Mouse (Mus musculus): ENCODE results near the gene Ccl26.
"Not testable (repeated sequence)": the region's sequence is repeated elsewhere in the genome, so short reads cannot be mapped to it uniquely, and the experiment has no call there.

Ccl26 gene

DNA sequence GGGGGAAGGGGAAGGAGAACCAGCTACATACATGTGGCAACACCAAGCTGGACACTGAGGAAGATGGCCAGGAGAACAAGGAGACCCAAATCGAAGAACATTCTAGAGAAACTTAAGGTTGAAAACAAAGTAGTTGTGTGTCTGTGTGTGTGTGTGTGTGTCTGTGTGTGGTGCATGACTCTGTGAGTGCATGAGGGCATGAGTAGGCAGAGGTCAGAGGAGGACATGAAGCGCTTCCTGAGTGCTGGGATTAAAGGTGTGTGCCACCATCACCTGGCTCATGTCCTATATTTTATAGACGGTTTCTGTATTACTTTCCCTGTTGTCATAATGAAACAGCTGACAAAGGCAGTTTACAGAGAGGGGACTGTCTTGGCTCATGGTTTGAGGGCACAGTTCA lies at the start of gene Ccl26:
Gene Ccl26, minus strand, starts transcription at position 101 of the 400 bp plus-strand sequence.
- DNase-seq (ENCODE audit: low spot score): no peak

DNA sequence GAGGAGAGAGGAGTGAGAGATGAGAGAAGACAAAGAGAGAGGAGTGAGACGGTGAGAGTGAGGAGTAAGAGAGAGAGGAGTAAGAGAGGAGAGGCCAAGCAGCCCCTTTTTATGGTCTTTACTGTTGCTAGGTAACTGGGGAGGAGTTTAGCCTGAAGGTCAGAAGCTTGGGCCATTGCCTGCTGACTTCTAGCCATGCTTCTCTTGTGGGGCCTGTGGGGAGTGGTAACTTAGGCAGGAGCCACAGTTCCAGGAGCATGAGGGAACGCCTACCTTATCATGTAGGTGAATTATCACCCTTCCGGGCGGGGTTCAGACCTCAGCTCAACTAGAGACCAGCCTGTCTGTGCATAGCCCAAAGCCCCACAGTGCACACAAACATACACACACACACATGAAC lies 46.4 kb upstream of the Ccl26 start:
- no peak for DNase-seq (ENCODE audit: low spot score)

DNA sequence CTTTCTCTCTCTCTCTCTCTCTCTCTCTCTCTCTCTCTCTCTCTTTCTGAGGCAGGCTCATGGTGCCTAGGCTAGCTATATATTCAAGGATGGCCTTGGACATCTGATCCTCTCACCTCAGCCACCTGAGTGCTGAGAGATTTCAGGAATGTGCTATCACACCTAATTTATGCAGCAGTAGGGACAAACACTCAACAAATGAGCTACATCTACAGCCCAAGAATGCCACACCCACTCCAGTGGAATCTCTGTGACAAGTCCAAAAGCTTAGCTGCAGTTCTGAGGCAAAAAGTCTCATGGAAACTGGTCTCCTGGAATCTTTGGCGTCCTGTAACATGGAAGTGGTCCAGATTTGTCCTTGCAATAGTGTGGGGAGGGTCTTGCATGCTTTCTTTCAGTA lies 44.2 kb upstream of the Ccl26 start:
- no peak for DNase-seq (ENCODE audit: low spot score)

DNA sequence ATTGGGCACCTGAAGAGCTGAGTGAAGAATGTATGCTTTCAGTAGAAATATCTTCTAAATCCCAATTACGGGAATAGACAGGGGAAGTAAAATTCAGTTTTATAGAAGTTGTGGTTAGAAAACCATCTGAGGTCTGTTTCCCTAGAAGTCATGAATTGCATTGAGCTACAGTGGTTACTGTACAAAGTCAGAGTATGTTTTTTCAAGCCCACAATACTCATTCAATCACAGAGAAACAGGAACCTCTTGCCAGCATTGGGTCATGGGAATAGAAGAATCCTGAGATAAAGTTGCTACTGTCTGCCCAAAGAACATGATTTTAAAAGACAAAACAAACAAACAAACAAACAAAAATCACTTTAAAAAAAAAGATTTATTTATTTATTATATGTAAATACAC lies 43.3 kb upstream of the Ccl26 start:
- DNase-seq (ENCODE audit: low spot score): not testable (repeated sequence)

GRCm38 (mm10) chr5:135604643-135605042 lies 41.3 kb upstream of the Ccl26 start:
- DNase-seq (ENCODE audit: low spot score): not testable (repeated sequence)

- no peak for DNase-seq (ENCODE audit: low spot score)
Measured at GRCm38 (mm10) chr5:135589996-135590784, 26.8 kb upstream of the Ccl26 start.

GRCm38 (mm10) chr5:135587764-135588163 lies 24.4 kb upstream of the Ccl26 start:
- DNase-seq (ENCODE audit: low spot score): no peak

DNA sequence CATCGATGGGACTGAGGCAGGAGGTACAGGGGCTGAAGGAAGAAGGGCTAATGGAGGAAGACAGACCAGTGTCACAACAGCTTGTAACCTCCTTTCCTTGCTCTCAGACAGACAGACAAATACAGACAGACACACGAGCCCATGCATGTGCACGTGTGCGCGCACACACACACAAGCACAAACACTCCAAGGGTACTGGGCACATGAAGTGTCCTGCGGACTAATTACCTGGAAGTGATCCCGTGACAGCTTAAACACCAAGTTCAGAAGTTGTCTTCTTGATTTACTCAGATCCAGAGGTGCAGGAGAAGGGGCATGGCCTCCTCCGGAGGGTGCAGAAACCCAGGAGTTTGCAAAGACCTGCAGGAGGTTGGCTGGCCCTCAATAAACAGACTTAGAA lies 22.3 kb upstream of the Ccl26 start:
- no peak for DNase-seq (ENCODE audit: low spot score)

DNA sequence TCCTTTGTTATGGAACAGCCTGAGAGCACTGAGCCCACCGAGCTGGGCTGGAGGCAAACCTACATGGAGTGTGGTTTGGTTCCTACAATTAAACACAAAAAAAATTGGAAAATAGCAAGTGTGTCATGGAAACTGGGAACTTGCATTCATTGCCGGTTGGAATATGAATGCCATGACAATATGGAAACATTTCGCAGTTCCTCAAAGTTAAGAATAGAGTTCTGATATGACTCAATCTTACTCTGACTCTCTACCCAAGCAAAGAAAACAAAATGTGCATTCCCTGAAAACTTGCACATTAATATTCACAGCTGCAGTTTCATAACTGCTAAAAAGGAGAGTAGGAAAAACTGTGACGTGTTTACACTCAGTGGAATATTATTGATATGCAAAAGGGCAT lies 19.0 kb upstream of the Ccl26 start:
- DNase-seq (ENCODE audit: low spot score): no peak

- DNase-seq (ENCODE audit: low spot score): no peak
Measured at GRCm38 (mm10) chr5:135579331-135579751, 16.0 kb upstream of the Ccl26 start.

GRCm38 (mm10) chr5:135576055-135576454 lies 12.7 kb upstream of the Ccl26 start:
- DNase-seq (ENCODE audit: low spot score): no peak

DNA sequence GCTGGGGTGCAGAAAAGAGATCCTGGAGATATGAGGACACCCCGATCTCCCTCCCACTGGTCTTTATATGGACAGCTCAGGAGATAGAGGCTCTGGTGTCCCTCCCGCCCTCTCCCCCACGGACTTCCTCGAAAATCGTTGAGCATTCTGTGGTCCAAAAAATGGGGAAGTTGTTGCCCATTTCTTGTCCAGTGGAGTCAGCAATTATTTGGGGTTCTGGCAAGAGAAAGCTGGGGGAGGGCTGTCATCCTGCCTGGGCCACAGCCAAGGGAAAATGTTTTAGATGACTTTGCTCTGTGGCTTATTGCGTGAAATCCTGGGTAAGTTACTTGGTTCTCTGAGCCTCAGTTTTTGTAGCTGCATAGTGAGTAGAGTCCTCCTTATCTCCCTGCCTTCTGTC lies 9.6 kb upstream of the Ccl26 start, which contains the start of gene Ccl24:
Gene Ccl24, minus strand, starts transcription at position 44 of the 400 bp plus-strand sequence.
- DNase-seq (ENCODE audit: low spot score): no peak

DNA sequence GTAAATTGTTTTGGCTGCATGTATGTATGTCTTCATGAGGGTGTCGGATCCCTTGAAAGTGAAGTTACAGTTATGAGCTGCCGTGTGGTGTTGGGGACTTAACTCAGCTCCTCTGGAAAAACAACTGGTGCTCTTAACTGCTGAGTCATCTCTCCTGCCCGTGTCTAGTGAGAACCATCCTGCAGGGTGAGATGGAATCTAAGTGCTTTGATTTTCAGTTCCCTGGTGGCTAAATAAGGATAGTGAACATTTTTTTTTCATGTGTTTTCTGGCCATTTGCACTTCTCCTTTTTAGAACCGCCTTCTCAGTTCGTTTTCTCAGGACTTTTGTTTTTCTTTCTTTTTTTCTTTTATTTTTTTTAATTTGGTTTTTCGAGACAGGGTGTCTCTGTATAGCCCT lies 5.3 kb upstream of the Ccl26 start:
- DNase-seq (ENCODE audit: low spot score): no peak

GRCm38 (mm10) chr5:135567556-135568265 lies 4.3 kb upstream of the Ccl26 start:
- no peak for DNase-seq (ENCODE audit: low spot score)

DNA sequence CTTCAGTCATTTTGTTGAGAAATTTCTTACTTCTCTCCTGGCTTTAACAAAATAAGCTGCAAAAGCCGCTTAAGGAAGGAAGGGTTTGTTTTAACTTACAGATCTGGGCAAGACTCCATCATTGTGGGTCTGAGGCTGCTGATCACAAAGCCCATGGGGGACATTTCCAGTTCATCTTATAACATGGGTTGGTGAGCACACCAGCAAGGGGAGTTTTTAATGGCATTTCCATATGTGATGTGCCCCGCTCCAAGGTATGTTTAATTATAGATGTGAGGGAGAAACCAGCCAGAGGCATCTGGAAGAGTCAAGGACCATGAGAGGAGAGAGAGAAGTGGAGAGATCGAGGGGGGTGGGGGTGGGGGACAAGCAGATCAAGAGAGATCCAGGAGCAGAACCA lies 5.7 kb downstream of the Ccl26 start:
- DNase-seq (ENCODE audit: low spot score): no peak

DNA sequence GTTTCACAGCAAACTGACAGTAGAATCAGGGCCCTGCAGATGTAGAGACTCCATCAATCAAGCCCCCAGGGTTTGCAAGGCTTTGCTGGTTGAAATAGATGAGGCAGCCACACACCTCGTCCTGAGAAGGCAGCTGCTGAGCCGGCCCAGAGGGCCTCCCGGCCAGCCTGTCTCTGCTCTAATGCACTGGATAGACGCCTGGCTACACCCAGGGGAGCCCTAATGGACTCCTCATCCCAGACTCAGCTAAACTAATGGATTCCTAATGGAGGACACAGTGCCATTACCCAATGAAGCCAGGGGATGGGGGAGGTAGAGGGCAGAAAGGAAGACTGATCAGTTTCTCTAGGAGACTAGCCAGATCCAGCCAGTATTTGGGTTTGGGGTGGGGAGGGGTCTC lies 6.3 kb downstream of the Ccl26 start:
- no peak for DNase-seq (ENCODE audit: low spot score)

- DNase-seq (ENCODE audit: low spot score): no peak
Measured at GRCm38 (mm10) chr5:135556259-135556658, 7.1 kb downstream of the Ccl26 start.

- DNase-seq (ENCODE audit: low spot score): no peak
Measured at GRCm38 (mm10) chr5:135551591-135551990, 11.8 kb downstream of the Ccl26 start.

DNA sequence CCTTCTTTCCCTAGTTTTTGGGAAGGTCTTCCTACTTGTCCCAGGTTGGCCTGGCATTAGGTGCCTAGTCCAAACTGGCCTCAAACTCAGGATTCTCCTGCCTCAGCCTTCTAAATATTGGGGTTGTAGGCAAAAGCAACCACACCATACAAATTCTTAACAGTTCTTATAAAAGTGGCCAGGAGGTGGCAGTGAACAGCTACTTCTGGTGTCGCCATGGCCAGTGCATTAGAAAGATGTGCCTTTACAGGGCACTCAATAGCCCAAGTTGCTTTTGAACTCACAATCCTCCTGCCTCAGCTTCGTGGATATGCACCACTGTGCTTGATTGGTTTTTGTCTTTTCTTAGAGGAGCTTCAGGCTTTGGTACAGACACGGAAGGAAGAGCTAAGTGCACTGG lies 12.5 kb downstream of the Ccl26 start:
- DNase-seq (ENCODE audit: low spot score): no peak

DNA sequence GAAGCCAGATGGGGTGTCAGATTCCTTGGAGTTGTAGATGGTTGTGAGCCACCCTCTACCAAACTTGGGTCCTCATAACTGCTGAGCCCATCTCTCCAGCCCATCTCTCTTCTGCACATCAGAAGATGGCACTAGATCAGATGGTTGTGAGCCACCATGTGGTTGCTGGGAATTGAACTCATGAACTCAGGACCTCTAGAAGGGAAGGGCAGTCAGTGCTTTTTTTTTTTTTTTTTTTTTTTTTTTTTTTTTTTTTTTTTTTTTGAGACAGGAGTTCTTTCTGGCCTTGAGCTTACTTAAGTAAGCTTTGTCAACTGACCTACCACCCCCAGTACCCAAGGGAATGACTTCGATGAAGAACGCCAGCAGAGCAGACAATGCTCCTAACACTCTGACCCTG lies 15.4 kb downstream of the Ccl26 start:
- no peak for DNase-seq (ENCODE audit: low spot score)

DNA sequence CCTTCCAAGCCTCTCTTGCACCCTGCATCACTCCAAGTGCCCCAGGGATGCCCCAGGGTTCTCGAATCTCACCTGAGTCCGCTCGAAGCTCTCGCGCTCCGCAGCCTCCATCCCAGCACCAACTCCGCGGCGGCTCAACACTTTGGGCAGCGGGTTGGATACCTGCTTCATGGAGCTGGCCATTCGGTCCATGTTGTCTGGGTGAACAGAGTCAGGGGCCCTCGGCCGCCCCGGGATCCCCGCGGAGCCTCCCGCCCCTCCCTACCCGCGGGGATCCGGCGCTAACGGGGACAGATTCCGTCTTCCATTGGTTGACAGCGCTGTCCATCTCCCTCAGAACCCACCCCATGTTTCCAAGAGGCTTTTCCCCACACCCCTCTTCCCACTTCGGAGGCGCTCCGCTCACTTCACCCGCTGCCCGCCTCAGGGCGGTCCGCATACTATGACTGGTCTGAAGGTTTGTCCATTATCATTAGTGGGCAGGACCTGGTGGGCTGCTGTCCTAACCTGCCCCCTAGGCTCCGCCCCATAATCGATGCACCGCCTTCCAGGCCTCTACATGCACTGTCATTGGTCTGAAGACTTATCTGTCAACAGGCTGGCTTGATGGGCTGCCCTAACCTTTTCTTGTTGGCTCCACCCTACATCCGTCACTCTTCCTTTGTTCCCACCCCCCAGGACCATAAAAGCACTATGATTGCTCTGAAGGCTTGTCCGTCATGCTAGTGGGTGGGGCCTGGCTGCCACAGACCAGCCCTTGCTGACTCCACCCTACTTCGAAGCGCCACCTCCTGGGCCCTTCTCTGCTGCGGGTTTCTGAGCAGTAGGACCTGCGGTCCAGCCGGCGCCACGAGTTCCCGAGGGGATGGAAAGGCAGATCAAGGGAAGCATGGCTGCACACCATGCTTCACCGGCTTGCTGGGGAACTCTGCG lies 18.2 kb downstream of the Ccl26 start, which contains the start of gene Hip1:
Gene Hip1, minus strand, starts transcription at position 256 of the 933 bp plus-strand sequence.
- peak; percentile 100 for DNase-seq (ENCODE audit: low spot score)

DNA sequence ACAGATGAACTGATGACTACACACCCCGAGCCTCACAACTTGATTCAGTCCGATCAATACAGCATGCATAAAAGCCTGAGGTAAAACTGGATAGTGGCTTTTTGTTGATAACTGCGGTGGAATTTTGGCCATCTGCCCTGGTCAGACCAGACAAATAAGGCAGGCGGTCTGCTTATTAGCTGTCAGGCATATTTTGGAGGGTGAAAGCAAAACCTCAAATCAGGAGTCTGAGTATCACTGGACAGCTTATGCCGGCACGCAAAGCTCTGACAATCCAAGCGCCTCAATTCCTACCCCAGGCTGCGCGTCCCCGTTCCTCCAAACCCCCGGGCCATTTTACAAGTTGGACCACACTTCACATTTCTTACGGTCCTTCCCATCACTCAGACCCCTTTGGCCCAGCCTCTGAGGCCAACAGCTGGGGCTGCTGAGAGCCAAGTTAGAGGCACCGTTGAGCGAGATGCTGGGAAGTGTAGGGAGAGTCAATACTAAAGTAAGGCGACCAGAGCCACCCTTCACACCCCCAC lies 19.3 kb downstream of the Ccl26 start:
- DNase-seq (ENCODE audit: low spot score): no peak
